Mouse (Mus musculus) bone marrow, adult 2 months (tissue): ENCODE measurements around the gene Pik3r2.

Experiments
- CTCF ChIP-seq: fragments of 200-500 bp; IDR thresholded peaks from 2 replicates; pipeline ENCODE4 v1.5.1; 2011; ENCODE audit warnings: low read length, control low read depth; ENCODE audit not compliant: control insufficient read depth, insufficient read depth
- POLR2A ChIP-seq: fragments of 200-500 bp; IDR thresholded peaks from 2 replicates; pipeline ENCODE4 v1.6.1; 2011; ENCODE audit warnings: low read depth, mild to moderate bottlenecking, control low read depth, low read length, borderline replicate concordance; ENCODE audit not compliant: control insufficient read depth

DNA sequence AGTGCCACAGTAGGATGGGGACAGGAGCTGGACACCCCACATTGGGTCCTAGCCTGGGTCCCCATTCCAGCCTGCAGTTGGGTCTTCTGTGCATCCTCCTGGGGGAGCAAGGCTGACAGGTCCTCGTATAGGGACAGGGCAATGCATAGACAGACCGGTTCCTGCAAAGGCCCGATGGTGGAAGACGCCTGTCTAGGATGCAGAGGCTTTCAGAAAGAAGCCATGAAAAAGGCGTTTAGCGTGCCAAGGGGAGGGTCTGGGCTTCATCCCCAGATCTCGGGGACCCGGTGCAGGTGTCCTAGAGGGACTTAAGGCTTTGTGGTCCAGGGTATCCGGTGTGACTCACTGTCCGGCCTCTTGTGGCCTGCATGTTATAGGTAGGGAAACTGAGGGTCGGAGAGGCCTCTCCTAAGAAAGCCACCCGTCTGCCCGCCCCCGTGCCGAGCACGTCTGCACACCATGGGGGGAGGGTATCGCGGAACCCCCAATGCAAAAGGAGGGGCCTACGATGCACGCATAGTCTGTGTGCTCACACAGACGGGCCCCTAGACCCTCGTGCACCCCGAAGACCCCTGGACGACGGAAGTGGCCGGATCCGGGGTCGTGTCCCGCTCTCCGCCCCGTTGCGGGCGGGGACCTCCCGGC lies 540 bp downstream of the Pik3r2 start:
- TF ChIP-seq POLR2A (no peak), CTCF (no peak)
